Mouse (Mus musculus): ENCODE data around the gene Gja8. TPM values are rescaled to one million over a fixed set of nuclear protein-coding genes. Genes with fewer than 3 reads are reported as not detected.

Gja8 gene
- polyA plus RNA-seq, 1 experiment from 2014 or later = 0.04 TPM

DNA sequence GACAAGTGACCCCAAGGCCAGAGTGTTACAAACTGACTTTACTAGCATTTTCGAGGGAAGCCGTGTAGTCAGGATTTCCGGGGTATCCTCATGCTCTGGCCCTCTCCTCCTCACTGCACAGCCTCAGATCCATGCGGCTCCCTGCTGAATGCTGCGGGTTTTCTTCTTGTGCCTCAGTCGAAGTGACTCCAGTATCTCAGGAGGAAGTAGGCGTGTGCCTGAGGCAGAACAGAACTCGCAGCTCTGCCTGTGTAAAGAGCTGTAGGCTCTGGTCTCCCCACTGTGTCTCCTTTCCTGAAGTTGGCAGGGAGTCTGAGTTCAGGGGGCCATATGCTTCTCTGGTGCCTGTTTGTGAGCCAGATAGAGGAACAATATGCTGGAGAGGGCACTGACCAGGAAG, 54.8 kb downstream of the Gja8 start:
- 95% methylated on average over 8 of the region's 8 CpGs for WGBS
- Histone ChIP-seq H3K9me3 (no peaks in the 10 kb centered on the region), H3K9ac (no peak overlapping the region), H3K27ac (no peak overlapping the region), H3K4me3 (no peak overlapping the region), H3K4me2 (no peak overlapping the region), H3K4me1 (replicated peaks) (no peaks in the 10 kb centered on the region), H3K36me3 (peaks cover 87% of the 10 kb centered on the region), H3K27me3 (no peaks in the 10 kb centered on the region)
- no peak for ATAC-seq (ENCODE audit: low FRiP score)

DNA sequence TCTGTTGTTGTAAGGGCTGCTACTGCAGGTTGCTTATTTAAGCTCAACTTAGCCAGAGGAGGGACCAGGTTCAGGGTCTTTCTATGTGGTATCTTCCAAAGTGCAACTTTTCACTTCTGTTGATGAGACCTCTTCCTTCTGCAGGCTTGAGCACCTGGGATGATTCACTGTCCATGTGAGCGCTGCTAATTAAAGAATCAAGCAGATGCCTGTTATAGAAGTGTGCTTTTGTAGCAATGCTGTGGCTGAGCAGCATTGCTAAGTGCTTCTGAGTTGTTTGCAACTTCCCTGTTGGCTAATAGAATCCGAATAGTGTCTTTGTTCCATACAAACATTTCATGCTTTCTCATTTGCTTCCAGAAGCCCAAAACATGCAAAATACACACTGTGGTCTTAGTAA, 55.5 kb downstream of the Gja8 start:
- WGBS = 93% methylated on average over 2 of the region's 2 CpGs
- no peak for ATAC-seq (ENCODE audit: low FRiP score)
- Histone ChIP-seq H3K4me3 (no peak overlapping the region), H3K27me3 (no peaks in the 10 kb centered on the region), H3K9me3 (no peaks in the 10 kb centered on the region), H3K9ac (no peak overlapping the region), H3K4me2 (no peak overlapping the region), H3K27ac (no peak overlapping the region), H3K4me1 (replicated peaks) (no peaks in the 10 kb centered on the region), H3K36me3 (peaks cover 80% of the 10 kb centered on the region)

DNA sequence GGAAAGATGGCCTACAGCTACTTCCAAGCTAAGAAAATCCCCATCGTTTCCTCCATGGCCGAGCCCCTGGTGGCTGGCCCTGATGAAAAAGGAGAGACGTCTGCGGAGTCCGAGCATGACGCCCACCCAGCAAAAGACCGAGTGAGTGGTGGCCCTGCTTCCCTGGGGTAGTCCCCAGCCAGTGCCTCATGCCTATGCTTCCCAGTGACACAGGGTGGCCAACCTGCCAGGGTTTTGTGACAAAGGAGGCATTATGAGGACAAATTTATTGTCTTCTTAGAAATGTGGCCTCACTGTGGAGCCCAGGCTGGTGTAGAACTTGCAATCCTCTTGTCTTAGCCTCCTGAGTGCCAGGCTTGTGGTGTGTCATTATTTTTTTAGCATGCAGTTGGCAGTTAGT, 56.7 kb downstream of the Gja8 start:
- no peak overlapping the region for H3K4me2 ChIP-seq
- no peaks in the 10 kb centered on the region for H3K27me3 ChIP-seq
- no peak overlapping the region for H3K9ac ChIP-seq
- no peaks in the 10 kb centered on the region for H3K9me3 ChIP-seq
- no peak for ATAC-seq (ENCODE audit: low FRiP score)
- no peak overlapping the region for H3K27ac ChIP-seq
- H3K36me3 ChIP-seq = peaks cover 69% of the 10 kb centered on the region
- 89% methylated on average over 7 of the region's 7 CpGs for WGBS
- H3K4me1 ChIP-seq (replicated peaks) = no peaks in the 10 kb centered on the region
- no peak overlapping the region for H3K4me3 ChIP-seq

DNA sequence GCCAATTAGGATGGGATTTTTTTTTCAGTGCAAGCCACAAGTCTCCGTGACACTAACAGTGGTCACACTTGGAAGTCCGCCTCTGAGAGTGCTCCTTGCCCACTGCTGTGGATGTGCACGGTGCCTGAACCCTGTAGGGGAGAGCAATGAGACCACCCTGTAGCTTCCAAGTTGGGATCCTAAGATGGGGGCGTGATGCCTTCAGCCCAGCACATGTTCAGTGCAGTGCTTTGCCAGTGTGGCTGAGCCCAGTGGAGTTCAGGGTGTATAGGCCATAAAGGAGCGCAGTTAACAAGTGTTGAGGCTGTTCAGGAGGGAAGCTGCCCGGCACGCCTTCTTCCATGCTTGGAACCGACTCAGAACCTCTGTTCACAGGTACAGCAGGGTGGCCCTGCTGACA, 57.3 kb downstream of the Gja8 start:
- Histone ChIP-seq H3K9ac (no peak overlapping the region), H3K9me3 (no peaks in the 10 kb centered on the region), H3K36me3 (peaks cover 64% of the 10 kb centered on the region), H3K27me3 (no peaks in the 10 kb centered on the region), H3K27ac (no peak overlapping the region), H3K4me2 (no peak overlapping the region), H3K4me1 (replicated peaks) (no peaks in the 10 kb centered on the region), H3K4me3 (no peak overlapping the region)
- 95% methylated on average over 8 of the region's 8 CpGs for WGBS
- no peak for ATAC-seq (ENCODE audit: low FRiP score)

DNA sequence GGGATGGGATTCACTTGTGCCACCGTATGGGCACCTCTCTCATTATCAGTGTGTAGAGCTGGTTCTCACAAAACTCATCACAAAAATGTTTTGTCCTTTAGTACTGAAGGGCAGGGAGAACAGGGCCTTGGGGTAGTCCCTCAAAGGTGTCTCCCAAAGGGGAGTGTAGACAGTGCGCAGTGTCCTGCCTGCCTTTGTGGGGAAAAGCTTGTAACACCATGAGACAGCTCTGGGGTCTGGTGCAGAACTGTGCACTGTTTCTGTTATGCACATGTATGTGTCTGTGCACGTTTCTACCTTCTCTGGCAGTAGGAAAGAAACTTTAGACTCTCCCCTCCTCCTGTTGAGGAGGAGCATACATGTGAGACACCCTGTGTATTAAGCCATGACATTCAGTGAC, 58.0 kb downstream of the Gja8 start:
- 91% methylated on average over 3 of the region's 3 CpGs for WGBS
- Histone ChIP-seq H3K27me3 (no peaks in the 10 kb centered on the region), H3K27ac (no peak overlapping the region), H3K9ac (no peak overlapping the region), H3K4me2 (no peak overlapping the region), H3K4me1 (replicated peaks) (no peaks in the 10 kb centered on the region), H3K4me3 (no peak overlapping the region), H3K9me3 (no peaks in the 10 kb centered on the region), H3K36me3 (peaks cover 57% of the 10 kb centered on the region)
- ATAC-seq (ENCODE audit: low FRiP score) = no peak

Other genes with a start within 250 kb of the Gja8 start
- 33.7 and 33.8 TPM in 2 replicates for gene Pias3, start 229.6 kb downstream of the Gja8 start, polyA plus RNA-seq (2015; fragmentation: Nextera tagmentation; extraction: Ambion mirVana)
- 14.0 and 19.2 TPM in 2 replicates for gene Nudt17, start 217.5 kb downstream of the Gja8 start, polyA plus RNA-seq (2015; fragmentation: Nextera tagmentation; extraction: Ambion mirVana)
- gene Polr3c, start 198.4 kb downstream of the Gja8 start, polyA plus RNA-seq (2015; fragmentation: Nextera tagmentation; extraction: Ambion mirVana) = 32.5 and 36.4 TPM in 2 replicates
- 70.3 and 72.4 TPM in 2 replicates for gene Rnf115, start 198.4 kb downstream of the Gja8 start, polyA plus RNA-seq (2015; fragmentation: Nextera tagmentation; extraction: Ambion mirVana)
- not detected in 2 replicates for gene Pdzk1, start 96.7 kb downstream of the Gja8 start, polyA plus RNA-seq (2015; fragmentation: Nextera tagmentation; extraction: Ambion mirVana)
- gene Cd160, start 96.7 kb downstream of the Gja8 start, polyA plus RNA-seq (2015; fragmentation: Nextera tagmentation; extraction: Ambion mirVana) = 0.19 and 0.30 TPM in 2 replicates
- 3.7 and 4.8 TPM in 2 replicates for gene Gja5, start 21.3 kb downstream of the Gja8 start, polyA plus RNA-seq (2015; fragmentation: Nextera tagmentation; extraction: Ambion mirVana)
- gene Gpr89, start 20.7 kb downstream of the Gja8 start, polyA plus RNA-seq (2015; fragmentation: Nextera tagmentation; extraction: Ambion mirVana) = 38.3 and 40.7 TPM in 2 replicates
- gene Acp6, start 232.8 kb upstream of the Gja8 start, polyA plus RNA-seq (2015; fragmentation: Nextera tagmentation; extraction: Ambion mirVana) = 17.2 and 17.5 TPM in 2 replicates

All from hindbrain, embryonic 13.5 days (tissue).